Mouse (Mus musculus) neural tube, embryonic 15.5 days (tissue): ENCODE data around the gene Pdzd2. TPM values are rescaled to one million over a fixed set of nuclear protein-coding genes. Genes with fewer than 3 reads are reported as not detected.

Experiments used
- ATAC-seq: fragments of 200-750 bp; cut with Nextera tagmentation; 2 replicates; pipeline ENCODE4 v1.8.0; 2017; ENCODE audit warnings: mild to moderate bottlenecking, moderate TSS enrichment, moderate library complexity; ENCODE audit not compliant: low FRiP score
- H3K27ac ChIP-seq: fragments of 300-500 bp; sonication (generic); replicated peaks from 2 replicates; pipeline ENCODE4 v1.5.1; 2015; ENCODE audit warnings: mild to moderate bottlenecking, inconsistent platforms
- H3K27me3 ChIP-seq: fragments of 300-500 bp; sonication (generic); replicated peaks from 2 replicates; pipeline ENCODE4 v1.6.1; 2015; ENCODE audit warnings: inconsistent platforms
- H3K36me3 ChIP-seq: fragments of 300-500 bp; sonication (generic); 2 replicates; pipeline ENCODE4 v1.6.1; 2015; ENCODE audit warnings: inconsistent platforms
- H3K4me1 ChIP-seq: fragments of 300-500 bp; sonication (generic); 2 replicates; pipeline ENCODE4 v1.6.1; 2015; ENCODE audit warnings: inconsistent platforms
- H3K4me2 ChIP-seq: fragments of 300-500 bp; sonication (generic); 2 replicates; pipeline ENCODE4 v1.6.1; 2015; ENCODE audit warnings: inconsistent platforms, mild to moderate bottlenecking, moderate library complexity
- H3K4me3 ChIP-seq: fragments of 300-500 bp; sonication (generic); replicated peaks from 2 replicates; pipeline ENCODE4 v1.5.1; 2015; ENCODE audit warnings: mild to moderate bottlenecking, inconsistent platforms
- H3K9ac ChIP-seq: fragments of 300-500 bp; sonication (generic); replicated peaks from 2 replicates; pipeline ENCODE4 v1.6.1; 2015; ENCODE audit warnings: mild to moderate bottlenecking, inconsistent platforms
- H3K9me3 ChIP-seq: fragments of 300-500 bp; sonication (generic); replicated peaks from 2 replicates; pipeline ENCODE4 v1.6.1; 2016; ENCODE audit warnings: inconsistent platforms
- WGBS: fragments of 180-500 bp; shearing (Covaris S2); methylation state at CpG from one replicate; pipeline ENCODE4 v1.1.7; 2015; ENCODE audit warnings: mixed read lengths; 5-methylcytosine and 5-hydroxymethylcytosine counted together
- polyA plus RNA-seq: library from polyadenylated mRNA; unstranded; fragments of >200 nt; fragmentation: Nextera tagmentation; extraction: Ambion mirVana; gene quantifications from 2 replicates; pipeline ENCODE4 v1.2.1, GENCODE M21; 2015

Gene Pdzd2
- polyA plus RNA-seq, 1 experiment from 2014 or later = 16.7 TPM

- H3K36me3 ChIP-seq = no peaks in the 10 kb centered on the region
- no peaks in the 10 kb centered on the region for H3K9me3 ChIP-seq
- no peaks in the 10 kb centered on the region for H3K27me3 ChIP-seq
- H3K4me3 ChIP-seq = no peak overlapping the region
- peaks cover 23% of the 10 kb centered on the region for H3K4me1 ChIP-seq
- 83% methylated on average over 6 of the region's 6 CpGs for WGBS
- H3K4me2 ChIP-seq = no peak overlapping the region
- no peak for ATAC-seq
- no peak overlapping the region for H3K27ac ChIP-seq
- no peak overlapping the region for H3K9ac ChIP-seq
Measured at GRCm38 (mm10) chr15:12546781-12547180, 192.9 kb downstream of the Pdzd2 start.

DNA sequence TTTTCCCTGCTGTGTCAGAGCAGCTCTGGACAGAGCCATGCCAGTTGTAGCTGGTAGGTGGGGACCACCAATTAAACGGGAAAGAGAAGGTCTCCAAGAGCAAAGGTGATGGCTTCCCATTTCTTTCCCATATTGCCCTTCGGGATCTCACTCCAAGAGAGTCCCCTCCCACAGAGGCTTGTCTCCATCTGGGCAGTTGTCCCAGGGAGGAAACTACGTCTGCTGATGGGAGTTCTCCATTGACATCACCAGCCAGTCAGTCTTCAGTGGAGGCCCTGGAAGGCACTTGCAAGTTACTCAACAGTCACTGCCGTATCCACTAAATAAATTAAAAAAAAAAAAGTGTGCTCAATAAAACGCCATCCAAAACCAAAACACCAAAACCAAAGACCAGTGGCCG is 194.1 kb downstream of the Pdzd2 start:
- Histone ChIP-seq H3K4me2 (no peak overlapping the region), H3K27ac (no peak overlapping the region), H3K9ac (no peak overlapping the region), H3K9me3 (no peaks in the 10 kb centered on the region), H3K4me1 (peaks cover 22% of the 10 kb centered on the region), H3K27me3 (no peaks in the 10 kb centered on the region), H3K36me3 (no peaks in the 10 kb centered on the region), H3K4me3 (no peak overlapping the region)
- 80% methylated on average over 6 of the region's 6 CpGs for WGBS
- ATAC-seq = no peak

DNA sequence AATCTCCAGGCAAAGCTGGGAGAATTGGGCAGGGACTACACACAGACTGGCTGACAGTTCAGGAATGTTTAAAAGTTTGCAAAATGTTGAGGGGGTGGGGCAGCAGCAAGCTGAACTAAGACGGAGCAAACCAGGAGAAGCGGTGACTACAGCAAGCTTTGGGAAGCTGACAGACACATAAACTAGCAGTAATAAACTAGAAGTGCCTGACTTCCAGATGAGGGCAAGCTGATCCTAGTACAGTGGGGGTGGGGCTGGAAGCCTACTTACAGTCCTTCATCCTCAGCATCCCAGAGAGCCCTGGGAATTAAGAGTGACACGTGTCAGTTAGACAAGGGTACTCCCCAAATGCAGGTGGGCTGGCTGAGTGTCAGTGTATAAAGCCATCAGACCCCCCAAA is 194.5 kb downstream of the Pdzd2 start:
- Histone ChIP-seq H3K9me3 (no peaks in the 10 kb centered on the region), H3K27me3 (no peaks in the 10 kb centered on the region), H3K4me1 (peaks cover 17% of the 10 kb centered on the region), H3K4me3 (no peak overlapping the region), H3K27ac (no peak overlapping the region), H3K9ac (no peak overlapping the region), H3K36me3 (no peaks in the 10 kb centered on the region), H3K4me2 (no peak overlapping the region)
- no peak for ATAC-seq
- 57% methylated on average over 3 of the region's 3 CpGs for WGBS

GRCm38 (mm10) chr15:12543686-12544325 is 195.9 kb downstream of the Pdzd2 start:
- Histone ChIP-seq H3K36me3 (no peaks in the 10 kb centered on the region), H3K9me3 (no peaks in the 10 kb centered on the region), H3K4me1 (peaks cover 3% of the 10 kb centered on the region), H3K9ac (no peak overlapping the region), H3K4me3 (no peak overlapping the region), H3K4me2 (no peak overlapping the region), H3K27ac (no peak overlapping the region), H3K27me3 (no peaks in the 10 kb centered on the region)
- WGBS = 68% methylated on average over 13 of the region's 13 CpGs
- 0 out of 2 replicates have a peak, but pooled peaks have one; percentile 55 for ATAC-seq

- ATAC-seq = no peak
- Histone ChIP-seq H3K4me1 (0 out of 2 replicates have a peak, but pooled peaks cover 2% of the 10 kb centered on the region), H3K4me2 (no peak overlapping the region), H3K27me3 (no peaks in the 10 kb centered on the region), H3K9me3 (no peaks in the 10 kb centered on the region), H3K9ac (no peak overlapping the region), H3K36me3 (no peaks in the 10 kb centered on the region), H3K4me3 (no peak overlapping the region), H3K27ac (no peak overlapping the region)
- 93% methylated on average over 6 of the region's 6 CpGs for WGBS
Measured at GRCm38 (mm10) chr15:12542316-12542715, 197.4 kb downstream of the Pdzd2 start.

- no peak overlapping the region for H3K9ac ChIP-seq
- H3K4me3 ChIP-seq = no peak overlapping the region
- ATAC-seq = no peak
- no peaks in the 10 kb centered on the region for H3K27me3 ChIP-seq
- WGBS = 90% methylated on average over 11 of the region's 11 CpGs
- no peaks in the 10 kb centered on the region for H3K9me3 ChIP-seq
- no peaks in the 10 kb centered on the region for H3K36me3 ChIP-seq
- no peak overlapping the region for H3K4me2 ChIP-seq
- H3K4me1 ChIP-seq = no peaks in the 10 kb centered on the region
- H3K27ac ChIP-seq = no peak overlapping the region
Measured at GRCm38 (mm10) chr15:12539618-12540302, 200.0 kb downstream of the Pdzd2 start.

- Histone ChIP-seq H3K36me3 (no peaks in the 10 kb centered on the region), H3K27me3 (no peaks in the 10 kb centered on the region), H3K9me3 (no peaks in the 10 kb centered on the region), H3K27ac (no peak overlapping the region), H3K4me3 (no peak overlapping the region), H3K4me1 (no peaks in the 10 kb centered on the region), H3K9ac (no peak overlapping the region), H3K4me2 (no peak overlapping the region)
- 85% methylated on average over 5 of the region's 5 CpGs for WGBS
- no peak for ATAC-seq
Measured at GRCm38 (mm10) chr15:12533254-12533653, 206.5 kb downstream of the Pdzd2 start.

DNA sequence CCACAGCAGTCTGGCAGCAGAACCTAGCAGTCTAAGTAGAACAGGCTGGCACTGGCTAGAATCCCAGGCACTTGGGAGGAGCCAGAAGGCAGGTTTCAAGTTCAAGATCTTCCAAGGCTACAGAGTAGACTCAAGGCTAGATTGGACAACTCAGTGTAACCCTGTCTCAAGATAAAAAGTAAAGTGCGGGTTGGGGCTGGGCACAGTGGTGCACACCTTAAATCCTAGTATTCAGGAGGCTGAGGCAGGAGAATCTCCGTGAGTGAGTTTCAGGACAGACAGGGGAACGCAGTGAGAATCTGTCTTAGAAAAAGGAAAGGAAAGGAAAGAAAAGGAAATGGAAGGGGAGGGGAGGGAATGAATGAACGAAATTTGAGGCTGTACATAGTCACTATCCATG is 207.2 kb downstream of the Pdzd2 start:
- 95% methylated on average over 4 of the region's 4 CpGs for WGBS
- Histone ChIP-seq H3K4me2 (no peak overlapping the region), H3K27ac (no peak overlapping the region), H3K4me3 (no peak overlapping the region), H3K27me3 (no peaks in the 10 kb centered on the region), H3K4me1 (no peaks in the 10 kb centered on the region), H3K9me3 (no peaks in the 10 kb centered on the region), H3K9ac (no peak overlapping the region), H3K36me3 (no peaks in the 10 kb centered on the region)
- no peak for ATAC-seq

GRCm38 (mm10) chr15:12522810-12523209 is 216.9 kb downstream of the Pdzd2 start:
- 85% methylated on average over 7 of the region's 7 CpGs for WGBS
- H3K9ac ChIP-seq = no peak overlapping the region
- no peak for ATAC-seq
- no peaks in the 10 kb centered on the region for H3K9me3 ChIP-seq
- H3K36me3 ChIP-seq = no peaks in the 10 kb centered on the region
- H3K27ac ChIP-seq = no peak overlapping the region
- H3K4me1 ChIP-seq = peaks cover 17% of the 10 kb centered on the region
- H3K4me3 ChIP-seq = no peak overlapping the region
- no peak overlapping the region for H3K4me2 ChIP-seq
- H3K27me3 ChIP-seq = no peaks in the 10 kb centered on the region

GRCm38 (mm10) chr15:12520292-12520691 is 219.4 kb downstream of the Pdzd2 start:
- Histone ChIP-seq H3K9ac (no peak overlapping the region), H3K9me3 (no peaks in the 10 kb centered on the region), H3K4me3 (no peak overlapping the region), H3K36me3 (no peaks in the 10 kb centered on the region), H3K27me3 (no peaks in the 10 kb centered on the region), H3K4me2 (no peak overlapping the region), H3K27ac (no peak overlapping the region), H3K4me1 (peaks cover 34% of the 10 kb centered on the region)
- 57% methylated on average over 9 of the region's 9 CpGs for WGBS
- 0 out of 2 replicates have a peak, but pooled peaks have one; percentile 29 for ATAC-seq

GRCm38 (mm10) chr15:12518370-12518973 is 221.3 kb downstream of the Pdzd2 start:
- no peaks in the 10 kb centered on the region for H3K36me3 ChIP-seq
- H3K27ac ChIP-seq = peak overlapping the region; percentile 48; the same call in 1 of the 2 replicates
- H3K27me3 ChIP-seq = no peaks in the 10 kb centered on the region
- no peak overlapping the region for H3K9ac ChIP-seq
- H3K4me1 ChIP-seq = peaks cover 40% of the 10 kb centered on the region
- no peak overlapping the region for H3K4me3 ChIP-seq
- ATAC-seq = no peak; the same call in 1 of the 2 replicates
- no peak overlapping the region for H3K4me2 ChIP-seq
- WGBS = 58% methylated on average over 14 of the region's 14 CpGs
- no peaks in the 10 kb centered on the region for H3K9me3 ChIP-seq

DNA sequence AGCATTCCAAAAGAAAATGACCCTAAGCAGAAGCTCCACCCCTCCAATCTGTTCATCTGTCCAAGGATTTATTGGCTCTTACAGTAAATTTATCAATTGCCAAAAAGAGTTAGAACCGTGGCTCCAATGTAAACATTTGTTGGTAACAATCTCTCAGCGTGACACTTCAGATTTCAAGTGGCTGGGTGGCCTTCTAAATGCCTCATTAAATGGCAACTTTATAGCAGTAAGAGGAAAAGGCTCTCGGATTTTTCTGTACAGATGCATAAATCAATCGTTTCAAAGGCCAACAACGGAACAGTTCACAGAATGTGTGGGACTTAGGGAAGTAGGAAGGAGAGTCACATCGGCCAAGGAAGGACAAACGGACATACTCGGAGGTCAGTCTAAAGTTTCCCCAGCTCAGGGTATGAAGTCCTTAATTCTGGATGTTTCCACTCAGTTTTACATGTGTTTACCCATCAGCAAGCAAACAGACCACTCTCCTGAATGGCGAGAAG is 222.4 kb downstream of the Pdzd2 start:
- Histone ChIP-seq H3K27ac (no peak overlapping the region), H3K4me1 (peaks cover 43% of the 10 kb centered on the region), H3K9ac (no peak overlapping the region), H3K9me3 (no peaks in the 10 kb centered on the region), H3K4me2 (no peak overlapping the region), H3K27me3 (no peaks in the 10 kb centered on the region), H3K4me3 (no peak overlapping the region), H3K36me3 (no peaks in the 10 kb centered on the region)
- ATAC-seq = no peak
- WGBS = 46% methylated on average over 9 of the region's 9 CpGs
